Mouse (Mus musculus) neural tube, embryonic 10.5 days (tissue): ENCODE measurements around the gene Dusp12.

ENCODE experiments used
- DNase-seq: peaks from one replicate; pipeline ENCODE4 v3.0.0-alpha.2; 2017; ENCODE audit warnings: low spot score; ENCODE audit errors: extremely low spot score

Gene Dusp12

GRCm38 (mm10) chr1:170863033-170863432, 22.3 kb downstream of the Dusp12 start:
- DNase-seq, result no peak

GRCm38 (mm10) chr1:170862435-170862717, 23.0 kb downstream of the Dusp12 start:
- DNase-seq, result no peak

- DNase-seq, result no peak
Measured at GRCm38 (mm10) chr1:170861671-170862434, 23.5 kb downstream of the Dusp12 start.

GRCm38 (mm10) chr1:170858872-170859271, 26.5 kb downstream of the Dusp12 start:
- DNase-seq, result no peak

- no peak for DNase-seq
Measured at GRCm38 (mm10) chr1:170857369-170857768, 28.0 kb downstream of the Dusp12 start.

GRCm38 (mm10) chr1:170855056-170855760, 30.1 kb downstream of the Dusp12 start:
- DNase-seq, result no peak

GRCm38 (mm10) chr1:170853604-170854003, 31.7 kb downstream of the Dusp12 start:
- DNase-seq, result no peak

GRCm38 (mm10) chr1:170850637-170851624, 34.4 kb downstream of the Dusp12 start:
- no peak for DNase-seq

- DNase-seq, result no peak
Measured at GRCm38 (mm10) chr1:170850007-170850406, 35.3 kb downstream of the Dusp12 start.

- DNase-seq, result peak; percentile 13
Measured at GRCm38 (mm10) chr1:170845448-170846307, 39.7 kb downstream of the Dusp12 start.

- peak; percentile 23 for DNase-seq
Measured at GRCm38 (mm10) chr1:170844380-170844779, 41.0 kb downstream of the Dusp12 start.

- DNase-seq, result no peak
Measured at GRCm38 (mm10) chr1:170839685-170840084, 45.7 kb downstream of the Dusp12 start.

- no peak for DNase-seq
Measured at GRCm38 (mm10) chr1:170834756-170835155, 50.6 kb downstream of the Dusp12 start.

GRCm38 (mm10) chr1:170829781-170830180, 55.6 kb downstream of the Dusp12 start:
- no peak for DNase-seq

- no peak for DNase-seq
Measured at GRCm38 (mm10) chr1:170829344-170829743, 56.0 kb downstream of the Dusp12 start.
